Mouse (Mus musculus) neural tube, embryonic 11.5 days (tissue): ENCODE results near the gene Padi6. TPM values are rescaled to one million over a fixed set of nuclear protein-coding genes. Genes with fewer than 3 reads are reported as not detected.

Experiments
- ATAC-seq: fragments of 200-750 bp; cut with Nextera tagmentation; 2 replicates; pipeline ENCODE4 v1.8.0; 2017; ENCODE audit warnings: moderate number of reproducible peaks, mild to moderate bottlenecking, moderate TSS enrichment, moderate library complexity; ENCODE audit not compliant: insufficient read depth, low FRiP score, low TSS enrichment
- DNase-seq: peaks from one replicate; pipeline ENCODE4 v3.0.0-alpha.2; 2015; ENCODE audit warnings: low spot score
- H3K27ac ChIP-seq: fragments of 300-500 bp; sonication (generic); 2 replicates; pipeline ENCODE4 v1.5.1; 2014; ENCODE audit warnings: low read depth, mild to moderate bottlenecking, low read length
- H3K27me3 ChIP-seq: fragments of 300-500 bp; sonication (generic); 2 replicates; pipeline ENCODE4 v1.6.1; 2014; ENCODE audit warnings: mild to moderate bottlenecking, low read length, mixed read lengths; ENCODE audit not compliant: control insufficient read depth, insufficient read depth
- H3K36me3 ChIP-seq: fragments of 300-500 bp; sonication (generic); 2 replicates; pipeline ENCODE4 v1.6.1; 2014; ENCODE audit warnings: mild to moderate bottlenecking, low read length, moderate library complexity, mixed read lengths; ENCODE audit not compliant: control insufficient read depth, insufficient read depth
- H3K4me1 ChIP-seq: fragments of 300-500 bp; sonication (generic); 2 replicates; pipeline ENCODE4 v1.6.1; 2014; ENCODE audit warnings: low read length, mixed read lengths; ENCODE audit not compliant: control insufficient read depth, insufficient read depth
- H3K4me2 ChIP-seq: fragments of 300-500 bp; sonication (generic); 2 replicates; pipeline ENCODE4 v1.6.1; 2014; ENCODE audit warnings: low read depth, mild to moderate bottlenecking, moderate library complexity
- H3K4me3 ChIP-seq: fragments of 300-500 bp; sonication (generic); 2 replicates; pipeline ENCODE4 v1.5.1; 2014; ENCODE audit warnings: low read depth, low read length
- H3K9ac ChIP-seq: fragments of 300-500 bp; sonication (generic); 2 replicates; pipeline ENCODE4 v1.6.1; 2014; ENCODE audit warnings: mild to moderate bottlenecking, low read length
- H3K9me3 ChIP-seq: fragments of 300-500 bp; sonication (generic); 2 replicates; pipeline ENCODE4 v1.6.1; 2016; ENCODE audit warnings: low read length; ENCODE audit not compliant: control insufficient read depth
- WGBS: fragments of 180-500 bp; shearing (Covaris S2); extraction: QIAGEN DNeasy Blood & Tissue Kit; methylation state at CpG from one replicate; pipeline ENCODE4 v1.1.7; 2014; 5-methylcytosine and 5-hydroxymethylcytosine counted together
- polyA plus RNA-seq: library from polyadenylated mRNA; unstranded; fragments of >200 nt; fragmentation: Nextera tagmentation; extraction: Ambion mirVana; gene quantifications from 2 replicates; pipeline ENCODE4 v1.2.1, GENCODE M21; 2014

Gene Padi6
- polyA plus RNA-seq, 1 experiment from 2014 or later: not detected

GRCm38 (mm10) chr4:140741401-140741800 is 1.0 kb downstream of the Padi6 start:
- Histone ChIP-seq H3K9me3 (no peaks in the 10 kb centered on the region), H3K27ac (no peak overlapping the region), H3K27me3 (no peaks in the 10 kb centered on the region), H3K4me2 (no peak overlapping the region), H3K4me1 (peaks cover 5% of the 10 kb centered on the region; the same call in 1 of the 2 replicates), H3K4me3 (no peak overlapping the region), H3K36me3 (no peaks in the 10 kb centered on the region), H3K9ac (no peak overlapping the region)
- 87% methylated on average over 6 of the region's 6 CpGs for WGBS
- ATAC-seq (no peak), DNase-seq (no peak)

- Histone ChIP-seq H3K4me1 (peaks cover 5% of the 10 kb centered on the region; the same call in 1 of the 2 replicates), H3K36me3 (no peaks in the 10 kb centered on the region), H3K4me3 (no peak overlapping the region), H3K27me3 (no peaks in the 10 kb centered on the region), H3K27ac (no peak overlapping the region), H3K4me2 (no peak overlapping the region), H3K9me3 (no peaks in the 10 kb centered on the region), H3K9ac (no peak overlapping the region)
- ATAC-seq (no peak), DNase-seq (no peak)
- WGBS: 90% methylated on average over 11 of the region's 11 CpGs
Observed at GRCm38 (mm10) chr4:140740655-140741054, 1.8 kb downstream of the Padi6 start.

GRCm38 (mm10) chr4:140732871-140733270 is 9.6 kb downstream of the Padi6 start:
- ATAC-seq: no peak
- no peak overlapping the region for H3K4me2 ChIP-seq
- H3K27me3 ChIP-seq: no peaks in the 10 kb centered on the region
- no peaks in the 10 kb centered on the region for H3K36me3 ChIP-seq
- no peak overlapping the region for H3K27ac ChIP-seq
- 68% methylated on average over 7 of the region's 7 CpGs for WGBS
- H3K9me3 ChIP-seq: no peaks in the 10 kb centered on the region
- H3K4me3 ChIP-seq: no peak overlapping the region
- DNase-seq: no peak
- H3K9ac ChIP-seq: no peak overlapping the region
- no peaks in the 10 kb centered on the region for H3K4me1 ChIP-seq

- DNase-seq (no peak), ATAC-seq (no peak)
- H3K36me3 ChIP-seq: no peaks in the 10 kb centered on the region
- no peaks in the 10 kb centered on the region for H3K4me1 ChIP-seq
- H3K9ac ChIP-seq: no peak overlapping the region
- H3K27me3 ChIP-seq: no peaks in the 10 kb centered on the region
- no peak overlapping the region for H3K4me2 ChIP-seq
- no peak overlapping the region for H3K4me3 ChIP-seq
- H3K9me3 ChIP-seq: no peaks in the 10 kb centered on the region
- no peak overlapping the region for H3K27ac ChIP-seq
- 73% methylated on average over 4 of the region's 4 CpGs for WGBS
Observed at GRCm38 (mm10) chr4:140731654-140732053, 10.8 kb downstream of the Padi6 start.

GRCm38 (mm10) chr4:140726907-140727306 is 15.5 kb downstream of the Padi6 start:
- no peaks in the 10 kb centered on the region for H3K9me3 ChIP-seq
- no peaks in the 10 kb centered on the region for H3K27me3 ChIP-seq
- 86% methylated on average over 12 of the region's 12 CpGs for WGBS
- H3K36me3 ChIP-seq: no peaks in the 10 kb centered on the region; the same call in 1 of the 2 replicates
- no peak for DNase-seq
- no peak for ATAC-seq
- no peak overlapping the region for H3K4me3 ChIP-seq
- no peak overlapping the region for H3K4me2 ChIP-seq
- no peak overlapping the region for H3K27ac ChIP-seq
- H3K4me1 ChIP-seq: no peaks in the 10 kb centered on the region
- H3K9ac ChIP-seq: no peak overlapping the region

- H3K27ac ChIP-seq: no peak overlapping the region
- no peaks in the 10 kb centered on the region for H3K4me1 ChIP-seq
- no peak for ATAC-seq
- peaks cover 12% of the 10 kb centered on the region for H3K36me3 ChIP-seq
- WGBS: 79% methylated on average over 6 of the region's 6 CpGs
- no peak overlapping the region for H3K4me3 ChIP-seq
- DNase-seq: no peak
- H3K9me3 ChIP-seq: no peaks in the 10 kb centered on the region
- H3K27me3 ChIP-seq: no peaks in the 10 kb centered on the region
- H3K9ac ChIP-seq: no peak overlapping the region
- H3K4me2 ChIP-seq: no peak overlapping the region
Observed at GRCm38 (mm10) chr4:140724739-140725138, 17.7 kb downstream of the Padi6 start.

- 63% methylated on average over 5 of the region's 5 CpGs for WGBS
- no peak overlapping the region for H3K9ac ChIP-seq
- peak; percentile 56 for DNase-seq
- peak; percentile 55; the same call in 1 of the 2 replicates for ATAC-seq
- no peaks in the 10 kb centered on the region for H3K27me3 ChIP-seq
- peaks cover 18% of the 10 kb centered on the region for H3K36me3 ChIP-seq
- H3K4me2 ChIP-seq: no peak overlapping the region
- no peaks in the 10 kb centered on the region for H3K4me1 ChIP-seq
- H3K9me3 ChIP-seq: no peaks in the 10 kb centered on the region
- no peak overlapping the region for H3K27ac ChIP-seq
- no peak overlapping the region for H3K4me3 ChIP-seq
Observed at GRCm38 (mm10) chr4:140723801-140724200, 18.6 kb downstream of the Padi6 start.

- no peak overlapping the region for H3K9ac ChIP-seq
- peaks cover 23% of the 10 kb centered on the region for H3K36me3 ChIP-seq
- no peaks in the 10 kb centered on the region for H3K9me3 ChIP-seq
- no peaks in the 10 kb centered on the region for H3K4me1 ChIP-seq
- 85% methylated on average over 9 of the region's 9 CpGs for WGBS
- no peak overlapping the region for H3K4me3 ChIP-seq
- no peak for DNase-seq
- no peaks in the 10 kb centered on the region for H3K27me3 ChIP-seq
- no peak overlapping the region for H3K27ac ChIP-seq
- peak; percentile 23; the same call in 1 of the 2 replicates for ATAC-seq
- H3K4me2 ChIP-seq: no peak overlapping the region
Observed at GRCm38 (mm10) chr4:140723192-140723591, 19.3 kb downstream of the Padi6 start.

GRCm38 (mm10) chr4:140722710-140723109 is 19.7 kb downstream of the Padi6 start:
- Histone ChIP-seq H3K27me3 (no peaks in the 10 kb centered on the region), H3K4me2 (no peak overlapping the region), H3K4me1 (no peaks in the 10 kb centered on the region), H3K9me3 (no peaks in the 10 kb centered on the region), H3K36me3 (peaks cover 27% of the 10 kb centered on the region), H3K9ac (no peak overlapping the region), H3K27ac (no peak overlapping the region), H3K4me3 (no peak overlapping the region)
- no peak for DNase-seq
- 81% methylated on average over 9 of the region's 9 CpGs for WGBS
- ATAC-seq: no peak
